Mouse (Mus musculus) embryonic fibroblast, embryonic 13.5 days (primary cell): Measurements from ENCODE around the gene Jade2. TPM values are rescaled to one million over a fixed set of nuclear protein-coding genes. Genes with fewer than 3 reads are reported as not detected.
"Not testable (repeated sequence)": the region's sequence is repeated elsewhere in the genome, so short reads cannot be mapped to it uniquely, and the experiment has no call there.

Source experiments
- H3K27ac ChIP-seq: 2 replicates; pipeline ENCODE4 v1.5.1; 2012; ENCODE audit warnings: low read length, control low read depth, inconsistent platforms; ENCODE audit not compliant: insufficient read depth
- H3K4me1 ChIP-seq: 2 replicates; pipeline ENCODE4 v1.6.1; 2011; ENCODE audit warnings: low read length; ENCODE audit not compliant: control insufficient read depth, insufficient read depth
- H3K4me3 ChIP-seq: 2 replicates; pipeline ENCODE4 v1.5.1; 2011; ENCODE audit warnings: mild to moderate bottlenecking, control low read depth, low read length; ENCODE audit not compliant: insufficient read depth
- CTCF ChIP-seq: IDR thresholded peaks from 2 replicates; pipeline ENCODE4 v1.5.1; 2011; ENCODE audit warnings: mild to moderate bottlenecking, control low read depth, low read length, moderate library complexity, borderline replicate concordance; ENCODE audit not compliant: insufficient read depth
- POLR2A ChIP-seq: IDR thresholded peaks from 2 replicates; pipeline ENCODE4 v1.6.1; 2011; ENCODE audit warnings: low read depth, mild to moderate bottlenecking, control low read depth, low read length, moderate library complexity
- polyA plus RNA-seq: library from polyadenylated mRNA; stranded (reverse); fragments of >200 nt; gene quantifications from 2 replicates; pipeline ENCODE4 v1.2.4, GENCODE M21; 2011; ENCODE audit warnings: low read depth; ENCODE audit not compliant: missing spikeins, insufficient read length

Jade2 gene
- polyA plus RNA-seq, 1 experiment: 5.8 TPM

DNA sequence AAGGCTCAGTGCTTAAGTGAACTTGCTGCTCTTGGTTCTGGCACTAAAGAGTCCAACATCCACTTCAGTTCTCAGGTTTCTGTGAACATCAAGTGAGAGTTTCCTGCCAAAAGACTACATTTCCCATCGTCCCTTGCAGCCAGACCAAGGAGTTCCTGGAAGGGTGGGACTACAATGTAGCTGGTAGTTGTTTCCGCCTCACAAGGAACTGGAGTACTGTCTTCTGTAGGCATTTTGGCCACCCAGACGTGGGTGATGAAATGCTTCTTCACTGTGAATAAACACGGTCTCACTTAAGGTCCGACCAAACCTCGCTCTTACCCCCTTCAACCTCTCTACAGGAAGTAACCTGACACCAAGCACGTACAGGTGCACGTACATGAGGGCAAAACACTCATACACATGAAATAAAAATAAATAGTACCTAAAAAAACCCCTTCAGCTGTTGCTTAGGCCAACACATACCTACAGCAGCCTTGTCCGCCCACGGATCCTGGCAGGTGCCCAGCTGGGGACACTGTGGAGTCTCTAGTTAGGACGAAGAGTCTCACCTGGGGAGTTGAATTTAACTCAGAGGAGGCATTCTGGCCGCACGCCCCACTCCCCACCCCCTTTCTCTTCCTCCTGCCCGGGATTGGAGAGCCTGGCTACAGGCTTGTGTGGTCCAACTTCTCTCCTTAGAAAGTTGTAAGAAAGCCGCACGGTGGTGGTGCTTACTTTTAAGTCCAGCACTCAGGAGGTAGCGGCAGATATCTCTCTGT, 52.1 kb downstream of the Jade2 start:
- H3K4me3 ChIP-seq: peak overlapping the region; percentile 34; the same call in 1 of the 2 replicates
- TF ChIP-seq POLR2A (peak; percentile 86), CTCF (no peak)
- no peak overlapping the region for H3K27ac ChIP-seq
- H3K4me1 ChIP-seq: no peaks in the 10 kb centered on the region

DNA sequence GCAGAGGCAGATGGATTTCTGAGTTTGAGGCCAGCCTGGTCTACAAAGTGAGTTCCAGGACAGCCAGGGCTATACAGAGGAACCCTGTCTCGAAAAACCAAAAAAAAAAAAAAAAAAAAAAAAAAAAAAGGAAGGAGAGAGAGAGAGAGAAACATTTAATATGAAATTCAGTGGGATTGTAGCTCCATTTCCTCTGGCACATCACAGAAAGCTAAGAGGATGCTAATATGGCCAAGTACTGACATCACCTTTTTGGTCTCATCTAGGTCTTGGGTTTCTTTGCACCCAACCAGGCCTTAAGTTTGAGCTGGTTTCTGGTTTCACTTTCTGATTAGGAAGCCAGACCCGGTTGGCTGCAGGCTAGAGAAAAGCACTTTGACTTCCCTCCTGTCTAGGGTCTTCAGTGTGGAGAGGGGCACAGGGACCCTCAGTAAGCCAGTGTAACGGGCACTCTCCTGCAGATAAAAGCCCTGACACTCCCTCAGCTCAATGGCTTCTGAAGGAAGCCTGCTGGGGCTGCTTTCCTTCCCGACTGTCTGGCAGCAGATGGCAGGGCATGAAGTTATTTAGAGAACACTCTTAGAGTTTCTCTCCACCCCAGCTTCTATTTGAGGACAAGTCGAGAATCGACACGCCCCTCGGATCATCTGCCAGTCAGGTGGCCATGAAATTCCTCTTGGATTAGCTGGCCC, 56.7 kb downstream of the Jade2 start:
- no peak overlapping the region for H3K4me3 ChIP-seq
- no peak overlapping the region for H3K27ac ChIP-seq
- TF ChIP-seq POLR2A: no peak
- no peaks in the 10 kb centered on the region for H3K4me1 ChIP-seq

DNA sequence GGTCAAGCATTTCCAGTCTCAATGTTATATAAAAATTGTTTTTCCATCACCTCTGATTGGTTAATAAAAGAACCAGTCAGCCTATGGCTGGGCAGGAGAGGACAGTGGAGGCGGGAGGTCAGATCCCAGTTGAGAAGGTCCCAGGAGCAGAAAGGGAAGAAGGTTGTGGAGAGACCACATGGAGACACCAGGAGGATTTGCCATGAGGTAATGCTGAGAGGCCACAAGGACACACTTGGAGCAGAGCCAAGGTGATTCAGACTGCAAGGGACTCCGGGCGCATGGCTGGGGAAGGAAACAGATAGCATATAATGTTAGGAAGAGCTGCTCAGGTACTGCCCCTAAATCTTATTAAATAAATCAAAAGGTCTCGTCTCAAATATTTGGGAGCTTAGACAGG, 61.2 kb downstream of the Jade2 start:
- Histone ChIP-seq H3K4me3 (no peak overlapping the region), H3K27ac (no peak overlapping the region), H3K4me1 (no peaks in the 10 kb centered on the region)
- TF ChIP-seq POLR2A: no peak
- no peak for TF ChIP-seq CTCF

DNA sequence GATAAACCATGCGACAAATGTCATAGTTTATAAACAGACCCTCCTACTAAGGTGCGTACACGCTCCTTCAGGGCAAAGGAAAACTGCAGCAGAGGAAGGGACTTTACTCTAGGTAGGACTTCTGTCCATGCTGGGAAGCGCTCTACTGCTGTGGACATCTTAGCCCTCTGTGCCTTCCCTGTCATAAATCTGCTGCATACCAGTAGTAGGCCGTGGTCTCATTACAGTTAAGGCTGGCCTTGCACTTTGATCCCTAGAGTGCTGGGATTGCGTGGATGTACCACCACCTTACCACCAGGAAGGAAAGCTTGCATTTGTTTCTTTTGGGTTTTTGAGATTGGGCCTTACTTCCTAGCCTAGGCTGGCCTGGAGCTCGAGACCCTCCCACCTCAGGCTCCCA, 66.8 kb downstream of the Jade2 start:
- TF ChIP-seq CTCF (no peak), POLR2A (no peak)
- Histone ChIP-seq H3K27ac (no peak overlapping the region), H3K4me1 (no peaks in the 10 kb centered on the region), H3K4me3 (no peak overlapping the region)

DNA sequence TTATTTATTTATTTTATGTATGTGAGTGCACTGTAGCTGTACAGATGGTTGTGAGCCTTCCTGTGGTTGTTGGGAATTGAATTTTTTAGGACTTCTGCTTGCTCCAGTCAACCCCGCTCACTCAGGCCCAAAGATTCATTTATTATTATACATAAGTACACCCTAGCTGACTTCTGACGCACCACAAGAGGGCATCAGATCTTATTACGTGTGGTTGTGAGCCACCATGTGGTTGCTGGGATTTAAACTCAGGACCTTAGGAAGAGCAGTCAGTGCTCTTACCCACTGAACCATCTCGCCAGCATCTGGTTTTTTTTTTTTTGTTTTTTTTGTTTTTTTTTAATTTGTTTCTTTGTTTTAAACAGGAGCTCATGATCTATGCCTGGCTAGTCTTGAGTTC, 67.7 kb downstream of the Jade2 start:
- H3K27ac ChIP-seq, H3K4me3 ChIP-seq, H3K4me1 ChIP-seq: not testable (repeated sequence)

DNA sequence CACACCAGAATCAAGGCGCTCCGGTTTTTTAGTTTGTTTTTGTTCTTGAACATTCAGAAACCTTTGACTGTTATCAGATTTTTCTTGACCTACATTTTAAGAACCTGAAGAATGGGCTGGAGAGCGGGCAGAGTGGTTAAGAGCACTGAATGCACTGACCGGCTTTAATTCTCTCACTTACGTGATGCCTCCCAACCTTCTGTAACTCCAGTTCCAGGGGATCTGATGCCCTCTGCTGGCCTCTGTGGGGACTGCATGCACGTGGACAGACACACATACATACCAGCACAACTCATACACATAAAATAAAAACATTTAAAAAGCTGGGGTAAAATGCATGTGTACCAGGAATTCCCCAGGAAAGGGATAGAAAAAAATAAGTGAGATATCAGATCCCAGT, 71.5 kb downstream of the Jade2 start:
- Histone ChIP-seq H3K4me3 (no peak overlapping the region), H3K4me1 (no peaks in the 10 kb centered on the region), H3K27ac (no peak overlapping the region)
- TF ChIP-seq POLR2A (no peak), CTCF (peak; percentile 38; the same call in 1 of the 2 replicates)

DNA sequence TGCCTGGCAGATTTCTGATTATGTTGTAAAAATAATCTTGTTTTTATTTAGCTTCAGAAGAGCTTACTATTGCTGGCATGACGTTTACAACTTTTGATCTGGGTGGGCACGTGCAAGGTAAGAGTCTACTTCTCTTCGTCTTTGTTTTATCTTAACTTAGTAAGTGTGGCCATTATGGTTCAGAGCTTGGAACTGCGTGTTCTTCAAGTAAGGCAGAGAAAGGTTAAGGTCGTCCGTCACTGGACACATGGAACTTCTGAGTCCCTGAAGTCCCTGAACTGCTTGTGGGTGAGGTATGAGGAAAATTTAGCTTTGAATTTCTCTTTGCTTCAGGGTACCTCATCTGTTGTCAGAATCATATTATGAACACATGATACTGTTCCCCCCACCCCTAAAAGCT, 74.7 kb downstream of the Jade2 start:
- TF ChIP-seq POLR2A (no peak), CTCF (no peak)
- H3K4me3 ChIP-seq: no peak overlapping the region
- H3K27ac ChIP-seq: no peak overlapping the region
- H3K4me1 ChIP-seq: no peaks in the 10 kb centered on the region; the same call in 1 of the 2 replicates

DNA sequence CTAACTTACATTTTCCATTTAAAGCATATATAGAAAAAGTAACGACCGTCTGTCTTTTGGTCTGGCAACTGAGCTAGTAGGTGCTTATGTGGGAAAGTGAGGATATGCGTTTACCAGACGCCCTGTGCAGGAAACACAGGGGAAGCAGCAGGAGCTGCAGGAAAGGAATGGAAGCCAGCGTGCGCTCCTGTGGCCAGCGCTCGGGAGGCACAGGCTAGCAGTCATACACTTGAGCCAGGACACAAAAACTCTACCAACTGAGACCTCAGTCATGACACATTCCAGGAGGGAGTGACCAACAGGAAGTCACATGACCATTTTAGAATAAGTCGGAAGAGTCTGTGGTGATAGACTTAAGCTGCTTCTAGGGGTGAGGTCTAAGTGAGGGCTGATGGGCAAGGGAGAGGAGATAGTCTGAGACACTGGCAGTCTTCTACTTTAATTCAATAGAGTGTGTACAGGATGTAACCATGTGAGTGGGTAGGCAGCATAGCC, 76.6 kb downstream of the Jade2 start:
- TF ChIP-seq POLR2A (no peak), CTCF (no peak)
- Histone ChIP-seq H3K4me3 (no peak overlapping the region), H3K27ac (no peak overlapping the region), H3K4me1 (no peaks in the 10 kb centered on the region; the same call in 1 of the 2 replicates)

GRCm38 (mm10) chr11:51777478-51777877, 80.0 kb downstream of the Jade2 start:
- H3K27ac ChIP-seq: no peak overlapping the region
- TF ChIP-seq POLR2A (no peak), CTCF (no peak)
- H3K4me1 ChIP-seq: no peaks in the 10 kb centered on the region; the same call in 1 of the 2 replicates
- H3K4me3 ChIP-seq: no peak overlapping the region

- no peak overlapping the region for H3K27ac ChIP-seq
- H3K4me1 ChIP-seq: peaks cover 3% of the 10 kb centered on the region
- no peak for TF ChIP-seq POLR2A
- no peak for TF ChIP-seq CTCF
- H3K4me3 ChIP-seq: no peak overlapping the region
Observed at GRCm38 (mm10) chr11:51775507-51775906, 81.9 kb downstream of the Jade2 start.

GRCm38 (mm10) chr11:51768296-51768695, 89.2 kb downstream of the Jade2 start:
- H3K27ac ChIP-seq: no peak overlapping the region
- H3K4me3 ChIP-seq: no peak overlapping the region
- no peak for TF ChIP-seq POLR2A
- TF ChIP-seq CTCF: no peak
- H3K4me1 ChIP-seq: peaks cover 10% of the 10 kb centered on the region
